ENCODE assay signal across 8 mouse cellular contexts in genomic region chr17:83277948-83278924, GRCm38 (mm10).
DNase-seq lines count a peak whose midpoint lies in the region; ATAC-seq and TF ChIP-seq lines count a peak whose summit lies in the region.

No protein-coding gene starts in this region.

- H3K27me3 ChIP-seq in heart, adult 2 months (ENCODE audit: control insufficient read depth, insufficient read depth, low read length), result no peaks in the 10 kb centered on the region
- no peaks in the 10 kb centered on the region for H3K27me3 ChIP-seq in intestine, embryonic 14.5 days (replicated peaks; ENCODE audit: control insufficient read depth, insufficient read depth, low read length)
- H3K27me3 ChIP-seq in midbrain, postnatal 0 days (ENCODE audit: insufficient read depth, low read length), result no peaks in the 10 kb centered on the region; the same call in 1 of the 2 replicates

- intact Hi-C loops in heart, adult 2 months (cut with DNase I), result loop anchor here (2.0 kb wide), 2 partner anchors 45 to 237 kb away; no protein-coding TSS in a partner anchor
- intact Hi-C loops in heart, postnatal 25 days (cut with DNase I), result loop anchor here (5.0 kb wide), 3 partner anchors 54 to 154 kb away; partner anchors contain the start of gene Eml4

- no peak overlapping the region for H3K9ac ChIP-seq in heart, adult 2 months (ENCODE audit: low read depth, low read length)
- no peak overlapping the region for H3K9ac ChIP-seq in intestine, embryonic 14.5 days (ENCODE audit: low read length)
- no peak overlapping the region for H3K9ac ChIP-seq in midbrain, postnatal 0 days (replicated peaks; ENCODE audit: low read length, poor library complexity, severe bottlenecking)

- 52% methylated on average over 14 of the region's 14 CpGs for WGBS in heart, adult 2 months
- 75% methylated on average over 14 of the region's 14 CpGs for WGBS in intestine, embryonic 14.5 days
- WGBS in midbrain, postnatal 0 days, result 78% methylated on average over 14 of the region's 14 CpGs

- ATAC-seq in intestine, embryonic 14.5 days (replicated peaks; ENCODE audit: low FRiP score, low TSS enrichment, low read depth), result no peak
- ATAC-seq in midbrain, postnatal 0 days (ENCODE audit: low FRiP score), result no peak

- H3K4me1 ChIP-seq in heart, adult 2 months (ENCODE audit: control insufficient read depth, insufficient read depth, low read length), result peaks cover 14% of the 10 kb centered on the region
- H3K4me1 ChIP-seq in intestine, embryonic 14.5 days (replicated peaks; ENCODE audit: control insufficient read depth, insufficient read depth, low read length), result peaks cover 24% of the 10 kb centered on the region
- H3K4me1 ChIP-seq in midbrain, postnatal 0 days (ENCODE audit: insufficient read depth, low read length), result peaks cover 7% of the 10 kb centered on the region; the same call in 1 of the 2 replicates

- no peaks in the 10 kb centered on the region for H3K9me3 ChIP-seq in intestine, embryonic 14.5 days (ENCODE audit: control insufficient read depth, low read length)
- no peaks in the 10 kb centered on the region for H3K9me3 ChIP-seq in midbrain, postnatal 0 days (ENCODE audit: low read length)

- no peaks in the 10 kb centered on the region for H3K79me2 ChIP-seq in heart, adult 2 months (replicated peaks; ENCODE audit: control insufficient read depth, insufficient read depth, low read length)

- no peak overlapping the region for H3K4me3 ChIP-seq in heart, adult 2 months
- peak overlapping the region; percentile 18; the same call in 1 of the 2 replicates for H3K4me3 ChIP-seq in intestine, embryonic 14.5 days (ENCODE audit: low read depth, low read length)
- no peak overlapping the region; the same call in 1 of the 2 replicates for H3K4me3 ChIP-seq in midbrain, postnatal 0 days (ENCODE audit: low read depth, low read length)

- TF ChIP-seq CTCF in heart, adult 2 months (IDR thresholded peaks at IDR 0.05), result no peak
- TF ChIP-seq CTCF in midbrain, postnatal 0 days (IDR thresholded peaks at IDR 0.05), result peak; percentile 45

- H3K4me2 ChIP-seq in intestine, embryonic 14.5 days (ENCODE audit: low read length), result peak overlapping the region; percentile 91
- peak overlapping the region; percentile 22; the same call in 1 of the 2 replicates for H3K4me2 ChIP-seq in midbrain, postnatal 0 days (ENCODE audit: low read depth, low read length, poor library complexity, severe bottlenecking)

- H3K27ac ChIP-seq in heart, adult 2 months, result peak overlapping the region; percentile 88
- H3K27ac ChIP-seq in intestine, embryonic 14.5 days (ENCODE audit: low read depth), result peak overlapping the region; percentile 85
- peak overlapping the region; percentile 51; the same call in 1 of the 2 replicates for H3K27ac ChIP-seq in midbrain, postnatal 0 days (ENCODE audit: low read depth, low read length)

- TF ChIP-seq EP300 in heart, adult 2 months (IDR thresholded peaks at IDR 0.05; ENCODE audit: insufficient read depth, low read depth, low read length), result no peak

- H3K36me3 ChIP-seq in heart, adult 2 months (ENCODE audit: control insufficient read depth, insufficient read depth, low read length), result peaks cover 2% of the 10 kb centered on the region
- no peaks in the 10 kb centered on the region for H3K36me3 ChIP-seq in intestine, embryonic 14.5 days (ENCODE audit: control insufficient read depth, insufficient read depth, low read length)
- no peaks in the 10 kb centered on the region for H3K36me3 ChIP-seq in midbrain, postnatal 0 days (ENCODE audit: insufficient read depth, low read length)

- DNase-seq in heart, adult 2 months, result peak in 1 of 2 experiments; percentile 35
- DNase-seq in heart, postnatal 25 days (ENCODE audit: low spot score), result no peak
- peak; percentile 62 for DNase-seq in brain, adult 2 months (ENCODE audit: low read depth, low spot score)
- DNase-seq in intestine, embryonic 14.5 days (ENCODE audit: low spot score), result no peak
- no peak for DNase-seq in midbrain, postnatal 0 days (ENCODE audit: low spot score)
- DNase-seq in urinary bladder, adult 2 months (ENCODE audit: low spot score), result no peak
- no peak for DNase-seq in gastrocnemius, adult 8-10 months (ENCODE audit: low spot score in 2 of 2)
- no peak for DNase-seq in kidney, adult 18-20 months

- TF ChIP-seq POLR2A in heart, adult 2 months (IDR thresholded peaks at IDR 0.05; ENCODE audit: insufficient read depth, low read depth, low read length), result no peak
